Mouse (Mus musculus): ENCODE measurements around the gene Ttc23. TPM values are rescaled to one million over a fixed set of nuclear protein-coding genes. Genes with fewer than 3 reads are reported as not detected.

The Ttc23 gene
- total and polyA plus RNA-seq, 3 experiments: 0.89 to 2.5 (median 0.93) TPM

- H3K79me2 ChIP-seq (replicated peaks; ENCODE audit: control insufficient read depth, extremely low read depth, insufficient read depth, poor library complexity, severe bottlenecking): no peaks in the 10 kb centered on the region
- peaks cover 18% of the 10 kb centered on the region for H3K27me3 ChIP-seq (replicated peaks)
- H3K27ac ChIP-seq (ENCODE audit: insufficient read depth, low read depth): no peak overlapping the region
- DNase-seq (ENCODE audit: extremely low read depth): no peak
- H3K4me2 ChIP-seq (ENCODE audit: insufficient read depth, low read depth, poor library complexity, severe bottlenecking): no peak overlapping the region
- peaks cover 2% of the 10 kb centered on the region for H3K9me3 ChIP-seq (replicated peaks; ENCODE audit: low read length)
- H3K4me1 ChIP-seq (ENCODE audit: control insufficient read depth in 1 of 2, insufficient read depth in 2 of 2): no peaks in the 10 kb centered on the region
- dilution Hi-C loops (cut with MboI; ENCODE audit: extremely low pct_ligation_motif_present, extremely low pct_unique_long_range_greater_than_20kb, low sequenced_read_pairs): no loop called here
- no peak overlapping the region for H3K9ac ChIP-seq (ENCODE audit: insufficient read depth, low read depth)
- in situ Hi-C loops (cut with MboI; ENCODE audit: low pct_ligation_motif_present, low pct_unique_long_range_greater_than_20kb, low sequenced_read_pairs): no loop called here
- no peaks in the 10 kb centered on the region for H3K36me3 ChIP-seq (replicated peaks in 1 of 2; ENCODE audit: control insufficient read depth in 1 of 2, insufficient read depth in 1 of 2, low read length in 1 of 2)
- H3K4me3 ChIP-seq (replicated peaks in 1 of 3; ENCODE audit: low read depth in 2 of 3, low read length in 2 of 3, poor library complexity in 1 of 3): no peak overlapping the region
- TF ChIP-seq TCF12 (IDR thresholded peaks at IDR 0.05; ENCODE audit: low read depth, low read length) (no peak), ETS1 (conservative IDR thresholded peaks at IDR 0.05; ENCODE audit: low read depth, low read length) (no peak)
Measured at GRCm38 (mm10) chr7:67728203-67728602, 81.0 kb downstream of the Ttc23 start.

- dilution Hi-C loops (cut with MboI; ENCODE audit: extremely low pct_ligation_motif_present, extremely low pct_unique_long_range_greater_than_20kb, low sequenced_read_pairs) (no loop called here), in situ Hi-C loops (cut with MboI; ENCODE audit: low pct_ligation_motif_present, low pct_unique_long_range_greater_than_20kb, low sequenced_read_pairs) (no loop called here)
- no peak for TF ChIP-seq CHD2 (IDR thresholded peaks at IDR 0.05; ENCODE audit: low read length)
- TF ChIP-seq ZMIZ1 (IDR thresholded peaks at IDR 0.05; ENCODE audit: low read depth, low read length): no peak
- TF ChIP-seq E2F4 (IDR thresholded peaks at IDR 0.05; ENCODE audit: insufficient replicate concordance, low read depth, low read length): no peak
- TF ChIP-seq CTCF (conservative IDR thresholded peaks at IDR 0.05 in 1 of 2, IDR thresholded peaks at IDR 0.05 in 1 of 2; ENCODE audit: low read depth in 2 of 2, low read length in 2 of 2): no peak
- no peak for TF ChIP-seq PAX5 (IDR thresholded peaks at IDR 0.05; ENCODE audit: low read length)
- TF ChIP-seq RAD21 (IDR thresholded peaks at IDR 0.05; ENCODE audit: low read depth, low read length): no peak
- no peak for TF ChIP-seq EP300 (IDR thresholded peaks at IDR 0.05; ENCODE audit: low read length)
- Histone ChIP-seq H3K9ac (ENCODE audit: insufficient read depth, low read depth) (no peak overlapping the region), H3K79me2 (replicated peaks; ENCODE audit: control insufficient read depth, extremely low read depth, insufficient read depth, poor library complexity, severe bottlenecking) (no peaks in the 10 kb centered on the region), H3K27me3 (replicated peaks) (peaks cover 24% of the 10 kb centered on the region), H3K27ac (ENCODE audit: insufficient read depth, low read depth) (no peak overlapping the region), H3K4me1 (ENCODE audit: control insufficient read depth in 1 of 2, insufficient read depth in 2 of 2) (no peaks in the 10 kb centered on the region), H3K4me3 (replicated peaks in 1 of 3; ENCODE audit: low read depth in 2 of 3, low read length in 2 of 3, poor library complexity in 1 of 3) (no peak overlapping the region), H3K4me2 (ENCODE audit: insufficient read depth, low read depth, poor library complexity, severe bottlenecking) (no peak overlapping the region), H3K9me3 (replicated peaks; ENCODE audit: low read length) (peaks cover 2% of the 10 kb centered on the region), H3K36me3 (replicated peaks in 1 of 2; ENCODE audit: control insufficient read depth in 1 of 2, insufficient read depth in 1 of 2, low read length in 1 of 2) (no peaks in the 10 kb centered on the region)
- DNase-seq (ENCODE audit: extremely low read depth): no peak
Measured at GRCm38 (mm10) chr7:67728809-67729208, 81.6 kb downstream of the Ttc23 start.

GRCm38 (mm10) chr7:67730431-67731110 lies 83.4 kb downstream of the Ttc23 start:
- H3K4me3 ChIP-seq (replicated peaks in 1 of 3; ENCODE audit: low read depth in 2 of 3, low read length in 2 of 3, poor library complexity in 1 of 3): no peak overlapping the region
- no peaks in the 10 kb centered on the region for H3K4me1 ChIP-seq (ENCODE audit: control insufficient read depth in 1 of 2, insufficient read depth in 2 of 2)
- DNase-seq (ENCODE audit: extremely low read depth): no peak
- peaks cover 2% of the 10 kb centered on the region for H3K9me3 ChIP-seq (replicated peaks; ENCODE audit: low read length)
- H3K79me2 ChIP-seq (replicated peaks; ENCODE audit: control insufficient read depth, extremely low read depth, insufficient read depth, poor library complexity, severe bottlenecking): no peaks in the 10 kb centered on the region
- TF ChIP-seq ZMIZ1 (IDR thresholded peaks at IDR 0.05; ENCODE audit: low read depth, low read length) (no peak), ZNF384 (IDR thresholded peaks at IDR 0.05; ENCODE audit: low read depth, low read length) (no peak), ELF1 (IDR thresholded peaks at IDR 0.05; ENCODE audit: low read depth, low read length) (no peak), MEF2A (IDR thresholded peaks at IDR 0.05; ENCODE audit: borderline replicate concordance, low read depth, low read length) (no peak), PAX5 (IDR thresholded peaks at IDR 0.05; ENCODE audit: low read length) (no peak), TCF12 (IDR thresholded peaks at IDR 0.05; ENCODE audit: low read depth, low read length) (no peak), NELFE (IDR thresholded peaks at IDR 0.05; ENCODE audit: low read depth, low read length) (no peak)
- H3K27me3 ChIP-seq (replicated peaks): peaks cover 41% of the 10 kb centered on the region
- no peak overlapping the region for H3K4me2 ChIP-seq (ENCODE audit: insufficient read depth, low read depth, poor library complexity, severe bottlenecking)
- H3K36me3 ChIP-seq (replicated peaks in 1 of 2; ENCODE audit: control insufficient read depth in 1 of 2, insufficient read depth in 1 of 2, low read length in 1 of 2): no peaks in the 10 kb centered on the region
- in situ Hi-C loops (cut with MboI; ENCODE audit: low pct_ligation_motif_present, low pct_unique_long_range_greater_than_20kb, low sequenced_read_pairs) (no loop called here), dilution Hi-C loops (cut with MboI; ENCODE audit: extremely low pct_ligation_motif_present, extremely low pct_unique_long_range_greater_than_20kb, low sequenced_read_pairs) (no loop called here)
- H3K9ac ChIP-seq (ENCODE audit: insufficient read depth, low read depth): no peak overlapping the region
- H3K27ac ChIP-seq (ENCODE audit: insufficient read depth, low read depth): no peak overlapping the region

All from CH12.LX (cell line).